Mouse (Mus musculus) megakaryocyte, adult 5-6 weeks (primary cell): ENCODE data around the gene Ptpn21. TPM values are rescaled to one million over a fixed set of nuclear protein-coding genes. Genes with fewer than 3 reads are reported as not detected.

Experiments
- ATAC-seq: 2 replicates; pipeline ENCODE4 v1.8.0; 2016; ENCODE audit warnings: mild to moderate bottlenecking, inconsistent platforms; ENCODE audit not compliant: poor library complexity, severe bottlenecking
- total RNA-seq, 2 experiments: library from RNA; stranded (forward) in 1 of 2; stranded (reverse) in 1 of 2; fragments of 153-499, 151-499 nt in 1 of 2; fragments of 221-1000, 200-1000 nt in 1 of 2; gene quantifications; 2 replicates each; pipeline versions ENCODE4 v1.2.3 to v1.2.4; 2015 to 2017

Gene Ptpn21
- total RNA-seq (2015) (1.7 and 2.7 TPM in 2 replicates), total RNA-seq (2017) (1.1 and 1.6 TPM in 2 replicates)

DNA sequence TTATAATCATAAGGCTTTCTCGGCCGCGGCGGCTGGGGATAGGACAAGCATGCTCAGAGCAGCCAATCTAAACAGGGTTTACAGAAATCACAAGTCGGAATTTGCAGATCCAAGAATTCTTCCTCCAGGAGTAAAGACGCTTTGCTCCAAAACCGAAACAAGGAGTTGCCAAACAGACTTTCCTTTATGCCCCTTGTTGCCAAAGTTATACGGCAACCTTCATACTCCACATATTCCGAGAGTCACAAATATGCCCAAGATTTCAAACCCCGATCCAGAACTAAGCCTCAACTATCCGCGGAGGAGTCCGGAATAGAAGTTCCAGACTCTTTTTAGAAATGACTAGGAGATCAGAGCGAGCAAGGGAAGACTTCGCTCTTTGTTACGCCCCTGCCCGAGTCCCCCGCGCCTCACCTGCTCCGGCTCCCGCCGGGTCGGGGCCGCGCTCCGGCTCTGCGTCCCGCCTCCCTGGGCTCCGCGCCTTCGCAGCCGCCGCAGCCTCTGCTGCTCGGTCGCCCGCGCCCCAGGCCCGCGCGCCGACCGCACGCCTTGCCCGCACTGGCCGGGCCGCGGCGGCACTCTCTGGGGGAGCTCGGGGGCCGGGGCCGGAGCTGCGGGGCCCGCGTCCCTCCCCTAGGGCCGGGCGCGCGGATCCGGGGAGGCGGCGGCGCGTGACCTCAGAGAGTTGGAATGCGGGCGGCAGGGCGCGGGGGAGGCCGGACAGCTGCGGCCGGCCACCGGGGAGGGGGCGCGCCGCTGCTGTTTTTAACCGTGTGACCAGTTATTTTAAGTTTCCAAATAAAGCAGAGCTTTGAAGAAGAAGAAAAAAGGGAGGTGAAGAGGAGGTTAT lies at the start of gene Ptpn21:
Ptpn21 (minus strand) TSS at position 455 of the 850 bp plus-strand sequence.
- ATAC-seq: no peak

DNA sequence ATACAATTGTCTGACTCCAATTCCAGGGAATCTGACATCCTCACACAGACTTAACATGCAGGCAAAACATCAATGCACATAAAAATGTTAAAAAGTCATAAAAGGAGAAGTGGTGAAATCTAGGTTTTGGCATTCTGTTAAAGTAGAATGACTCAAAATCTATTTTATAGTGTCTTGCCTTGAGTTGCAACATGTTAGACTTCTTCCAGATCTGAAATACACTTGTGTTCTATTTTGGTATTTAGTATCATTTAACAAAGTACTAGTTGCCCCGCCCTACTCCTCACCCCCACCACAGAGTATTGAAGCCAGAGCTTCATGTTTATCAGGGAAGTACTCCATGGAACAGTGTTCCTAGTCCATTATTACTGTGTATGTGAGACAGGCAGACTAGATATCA lies 47.0 kb upstream of the Ptpn21 start:
- ATAC-seq: no peak

DNA sequence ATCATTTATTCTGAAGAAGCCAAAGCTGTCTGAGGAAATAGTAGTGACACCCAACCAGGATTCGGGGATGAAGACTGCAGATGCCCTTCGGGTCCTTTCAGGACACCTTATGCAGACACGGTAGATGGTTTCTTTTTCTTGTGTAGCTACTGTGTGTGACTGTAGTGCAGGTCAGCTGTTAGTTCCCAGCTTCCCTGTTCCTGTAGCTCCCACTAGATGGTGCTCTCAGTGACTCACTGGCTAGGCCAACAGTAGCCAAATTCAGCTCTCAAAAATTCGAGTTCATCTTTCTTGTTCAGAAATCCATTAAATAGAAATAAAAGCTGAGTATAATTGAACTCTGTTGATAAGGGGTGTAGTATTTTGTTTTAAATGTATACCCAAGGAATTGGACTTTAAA lies 41.9 kb upstream of the Ptpn21 start:
- ATAC-seq: peak; percentile 70

DNA sequence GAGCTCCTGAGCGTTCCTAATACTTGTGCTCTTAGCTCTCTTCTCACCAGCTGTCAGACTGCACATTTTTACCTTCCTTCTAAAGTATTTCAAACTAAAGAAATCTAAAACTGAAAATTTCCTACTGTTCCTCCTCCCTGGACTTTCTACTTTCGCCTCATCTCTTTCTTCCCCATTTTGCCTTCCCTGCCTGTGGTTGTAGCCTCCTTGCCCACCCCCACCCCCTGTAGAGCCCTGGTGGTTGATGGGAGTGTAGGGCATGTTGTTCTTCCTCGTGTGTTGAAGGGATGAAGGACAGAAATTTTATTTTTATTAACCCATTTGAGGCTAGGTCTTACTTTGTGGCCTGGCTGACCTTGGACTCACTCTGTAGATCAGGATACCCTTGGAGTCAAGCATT lies 40.3 kb upstream of the Ptpn21 start:
- ATAC-seq: peak; percentile 71

DNA sequence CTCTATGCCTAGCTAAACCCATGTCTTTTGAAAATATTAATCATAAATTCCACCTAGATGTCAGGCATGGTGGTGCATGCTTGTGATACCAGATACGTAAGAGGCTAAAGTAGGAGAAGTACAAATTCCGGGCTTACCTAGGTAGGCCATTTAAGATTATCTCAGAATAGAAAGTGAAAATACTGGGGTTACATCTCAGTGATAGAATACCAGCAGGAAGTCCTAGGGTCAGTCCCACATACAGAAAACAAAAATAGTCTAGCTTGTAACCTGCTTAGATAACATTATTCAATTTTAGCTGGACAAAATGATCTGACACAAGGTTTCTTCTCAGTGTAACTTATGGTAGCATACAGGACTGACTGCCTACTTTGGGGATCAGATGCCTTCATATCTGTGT lies 29.0 kb upstream of the Ptpn21 start:
- no peak for ATAC-seq

DNA sequence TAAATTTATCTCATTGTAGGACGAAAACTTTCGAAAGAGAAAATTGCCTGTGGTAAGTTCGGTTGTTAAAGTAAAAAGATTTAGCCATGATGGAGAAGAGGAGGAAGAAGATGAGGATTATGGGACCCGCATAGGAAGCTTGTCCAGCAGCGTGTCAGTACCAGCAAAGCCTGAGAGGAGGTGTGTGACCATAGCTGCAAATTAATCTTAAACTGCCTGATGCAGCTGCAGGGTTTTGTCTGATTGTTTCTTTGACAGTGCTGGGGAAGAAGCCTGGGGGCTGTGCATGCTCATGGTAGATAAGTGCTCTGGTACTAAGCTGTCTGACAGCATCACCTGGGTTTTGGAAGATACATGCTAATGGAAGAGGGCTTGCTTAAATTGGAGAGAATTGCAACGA lies 22.5 kb upstream of the Ptpn21 start:
- ATAC-seq: no peak

DNA sequence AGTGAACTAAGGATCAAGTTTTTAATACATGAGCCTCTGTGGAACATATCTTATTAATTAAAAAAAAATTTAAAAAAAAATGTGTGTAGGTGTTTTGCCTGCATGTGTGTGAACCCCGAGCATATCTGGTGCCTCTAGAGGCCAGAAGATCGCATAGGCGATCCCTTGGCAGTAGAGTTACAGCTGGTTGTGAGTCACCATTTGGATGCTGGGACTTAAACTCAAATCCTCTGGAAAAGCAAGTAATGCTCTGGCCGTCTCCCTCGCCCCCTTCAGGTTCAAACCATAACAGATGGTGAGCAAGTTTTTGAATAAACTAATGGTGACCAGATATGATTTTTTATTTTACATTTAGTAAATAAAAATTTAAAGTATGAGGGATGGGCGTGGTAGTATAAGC lies 20.4 kb upstream of the Ptpn21 start:
- ATAC-seq: no peak

DNA sequence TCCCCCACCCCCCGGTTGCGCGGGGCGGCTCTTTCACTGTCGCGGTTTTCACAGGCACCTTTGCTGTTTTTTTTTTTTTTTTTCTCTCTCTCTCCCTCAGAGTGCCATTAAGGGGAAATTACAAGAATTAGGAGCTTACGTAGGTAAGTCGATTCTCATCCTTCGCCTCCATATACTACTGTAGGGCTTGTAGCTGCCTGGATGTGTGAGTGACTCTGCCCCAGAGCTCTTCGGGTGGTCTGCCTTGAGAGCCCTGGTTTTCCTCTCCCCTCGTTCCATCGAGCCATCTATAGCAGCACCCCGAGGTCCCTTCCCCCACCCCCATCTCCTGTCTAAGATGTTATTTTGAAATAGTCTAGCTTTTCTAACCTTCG lies 10.2 kb upstream of the Ptpn21 start:
- no peak for ATAC-seq

DNA sequence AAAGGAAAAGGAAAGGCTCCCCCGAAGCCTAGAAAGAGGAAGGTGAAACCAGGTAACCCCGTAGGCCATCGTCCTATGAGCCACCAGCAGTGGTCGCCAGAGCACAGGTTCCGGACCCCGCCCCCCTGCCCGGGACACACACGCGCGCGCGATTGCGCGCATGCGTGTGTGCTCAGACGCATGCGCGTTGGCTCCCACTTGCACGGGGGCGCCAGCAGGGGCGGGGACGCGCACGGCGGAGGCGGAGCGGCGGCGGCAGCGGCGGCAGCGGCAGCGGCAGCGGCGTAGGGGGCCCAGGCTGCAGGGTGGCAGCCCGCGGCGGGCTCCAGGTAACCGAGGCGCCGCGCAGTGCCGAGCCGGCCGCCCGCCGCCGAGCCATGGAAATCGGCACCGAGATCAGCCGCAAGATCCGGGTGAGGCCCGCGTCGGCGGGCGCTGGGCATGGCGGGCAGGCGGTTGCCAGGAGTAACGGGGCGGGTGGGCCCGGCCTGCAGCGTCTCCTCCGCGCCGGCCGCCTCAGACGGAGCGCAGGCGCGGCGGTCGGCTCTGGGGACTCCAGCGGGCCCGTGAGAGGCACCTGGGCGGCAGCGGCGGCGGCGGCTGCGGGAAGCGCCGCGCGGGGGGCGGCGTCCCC lies 9.7 kb upstream of the Ptpn21 start, which contains the start of gene Zc3h14:
Zc3h14 (plus strand) TSS at position 219 of the 634 bp plus-strand sequence.
- peak; percentile 88 for ATAC-seq

DNA sequence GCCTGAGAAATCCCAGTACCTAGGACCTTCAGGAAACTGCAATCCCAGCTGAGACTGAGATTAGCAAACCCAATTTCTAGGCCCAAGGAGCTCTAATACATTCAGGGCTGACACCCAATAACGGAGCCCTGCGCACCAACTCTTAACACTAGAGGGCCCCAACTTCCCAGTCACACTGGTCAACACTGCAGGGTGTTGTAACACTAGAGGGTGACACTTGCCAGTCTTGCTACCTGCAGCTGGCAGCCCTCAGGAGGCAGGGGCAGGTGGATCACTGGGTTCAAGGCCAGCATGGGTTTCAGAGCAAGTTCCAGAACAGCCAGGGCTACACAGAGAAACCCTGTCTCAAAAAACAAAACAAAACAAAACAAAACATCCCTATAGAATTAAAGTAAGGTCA lies 8.9 kb upstream of the Ptpn21 start:
- ATAC-seq: peak; percentile 85

DNA sequence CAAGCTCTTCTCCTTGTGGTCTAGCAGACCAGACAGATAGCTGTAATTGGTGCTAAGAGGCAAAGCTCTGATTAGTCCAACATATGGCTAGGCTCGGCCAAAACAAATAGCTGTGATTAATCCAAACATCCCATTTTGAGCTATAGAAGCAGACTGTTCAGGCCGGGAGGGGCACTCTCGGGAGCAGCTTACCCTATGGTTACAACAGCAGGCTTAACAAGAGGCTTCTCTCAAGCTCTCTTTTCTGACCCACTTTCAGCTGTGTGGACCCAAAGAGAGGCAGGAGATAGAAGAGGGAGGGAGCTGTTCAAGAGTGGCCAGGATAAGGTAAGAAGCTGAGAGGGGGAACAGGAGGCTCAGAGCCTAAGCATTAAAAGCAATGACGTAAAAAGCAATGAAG lies 8.4 kb upstream of the Ptpn21 start:
- ATAC-seq: no peak

DNA sequence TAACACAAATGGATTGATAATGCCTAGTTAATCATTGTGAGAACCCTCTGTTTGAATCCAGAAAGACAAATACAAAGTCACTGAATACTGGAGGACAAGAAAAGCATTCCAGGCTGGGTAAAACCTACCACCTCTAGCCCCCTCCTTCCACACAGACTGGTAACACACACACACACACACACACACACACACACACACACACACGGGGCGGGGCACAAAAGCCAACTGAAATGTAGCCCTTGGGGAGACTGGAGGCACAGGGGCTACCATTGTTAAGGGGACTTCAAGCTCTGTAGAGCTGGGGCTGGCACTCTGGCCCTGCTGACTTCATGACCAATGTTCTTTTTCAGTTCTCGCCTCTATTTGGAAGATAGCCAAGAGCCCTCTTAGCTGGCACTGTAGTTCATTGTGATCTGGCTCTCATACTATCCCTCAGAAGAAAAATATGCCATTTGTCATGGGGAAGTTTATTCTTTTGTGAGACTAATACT lies 3.9 kb upstream of the Ptpn21 start:
- no peak for ATAC-seq

DNA sequence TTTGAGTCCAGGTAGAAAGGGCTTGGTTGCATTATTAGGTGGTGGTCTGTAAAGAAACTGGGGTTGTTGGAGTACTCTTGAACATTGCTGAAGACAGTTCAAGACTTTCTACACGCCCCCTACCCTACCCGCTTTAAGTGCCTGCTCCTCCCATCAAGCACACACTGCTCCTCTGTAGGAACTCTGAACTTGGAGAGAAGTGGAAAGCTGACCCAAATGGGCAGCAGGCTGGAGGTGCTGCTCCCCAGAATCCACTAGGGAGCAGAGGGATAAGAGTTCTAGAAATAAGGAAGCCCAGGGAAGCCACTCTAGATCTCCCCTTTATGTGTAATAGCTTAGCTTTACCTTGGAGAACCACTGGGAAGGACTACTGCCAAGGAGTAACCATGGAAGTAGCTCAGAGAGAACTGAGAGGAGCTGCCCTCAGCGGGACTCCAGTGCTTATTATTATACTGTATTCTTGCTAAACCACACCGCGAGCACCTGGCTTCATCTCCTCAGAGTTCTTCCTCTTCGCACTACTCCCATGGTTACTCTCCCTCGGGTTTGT lies 671 bp upstream of the Ptpn21 start:
- ATAC-seq: no peak

DNA sequence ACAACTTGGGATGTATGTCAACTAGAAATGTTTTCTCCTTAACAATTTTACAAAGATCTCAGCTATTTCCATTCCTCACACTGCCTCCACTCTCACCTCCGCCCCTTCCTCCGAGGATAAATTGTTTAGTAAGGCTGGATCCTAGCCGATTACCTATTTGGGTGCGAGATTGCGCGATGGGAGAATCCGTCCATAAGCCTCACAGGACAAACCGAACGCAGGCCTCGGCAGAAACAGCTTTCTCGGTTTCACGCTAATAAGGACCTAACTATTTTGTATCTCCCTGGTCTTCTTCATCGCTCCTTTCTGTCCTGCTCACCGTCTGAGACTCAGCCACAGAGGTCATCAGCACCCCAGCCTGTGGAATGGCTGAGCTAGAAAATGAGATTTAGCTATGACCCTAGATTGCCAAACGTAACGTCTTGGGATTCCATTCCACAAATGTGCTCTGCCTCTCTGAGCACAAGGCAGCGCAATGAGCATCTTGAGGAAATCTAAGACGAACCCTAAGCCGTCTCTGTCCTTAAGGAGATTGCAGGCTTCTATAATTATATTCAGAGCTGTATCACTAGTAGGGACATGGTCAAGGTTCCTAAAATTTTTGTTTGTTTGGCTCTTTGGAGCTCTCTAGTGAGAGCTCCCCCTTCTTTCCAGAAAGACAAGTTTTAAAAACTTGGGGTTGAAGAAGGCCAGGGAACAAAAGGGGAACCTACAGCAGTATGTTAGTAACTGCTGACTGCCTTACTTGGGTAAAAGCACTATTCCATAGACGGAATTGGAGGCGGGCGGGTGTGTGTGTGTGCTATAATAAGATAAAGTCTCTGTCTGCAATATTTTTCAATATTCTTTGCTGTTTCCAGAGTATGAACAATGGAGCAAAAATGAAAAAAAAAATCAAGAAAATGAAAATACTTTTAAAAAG lies 2.1 kb downstream of the Ptpn21 start:
- ATAC-seq: peak; percentile 7; the same call in 1 of the 2 replicates

DNA sequence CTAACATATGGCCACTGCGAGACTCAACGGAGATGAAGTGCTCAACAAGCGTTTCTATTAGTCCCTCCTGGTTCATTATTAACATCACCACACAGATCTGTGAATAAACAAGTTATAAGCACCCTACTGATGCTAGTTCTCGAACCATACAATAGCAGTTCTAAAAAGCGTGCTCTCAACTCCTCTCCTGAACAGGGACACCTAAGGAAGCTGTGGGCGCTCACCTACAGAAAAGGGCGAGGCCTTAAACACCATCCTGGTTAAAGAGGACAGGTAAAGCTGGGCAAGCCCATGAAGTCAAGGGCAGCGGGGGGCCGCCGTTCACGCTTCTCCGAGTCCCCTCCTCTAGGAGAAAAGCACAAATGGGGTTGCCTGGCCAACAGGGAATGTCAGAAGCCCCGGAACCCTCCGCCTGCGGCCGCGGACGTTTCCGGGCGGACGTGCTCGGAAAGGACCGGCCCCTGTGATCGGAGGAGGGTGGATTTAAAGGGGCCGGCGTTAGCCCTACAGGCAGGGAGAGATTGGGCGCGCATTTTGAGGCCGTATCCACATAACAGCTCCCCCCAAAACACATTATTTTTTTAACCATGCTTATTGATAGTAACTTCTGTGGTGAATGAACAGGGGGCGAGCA lies 2.8 kb downstream of the Ptpn21 start:
- peak; percentile 92 for ATAC-seq

DNA sequence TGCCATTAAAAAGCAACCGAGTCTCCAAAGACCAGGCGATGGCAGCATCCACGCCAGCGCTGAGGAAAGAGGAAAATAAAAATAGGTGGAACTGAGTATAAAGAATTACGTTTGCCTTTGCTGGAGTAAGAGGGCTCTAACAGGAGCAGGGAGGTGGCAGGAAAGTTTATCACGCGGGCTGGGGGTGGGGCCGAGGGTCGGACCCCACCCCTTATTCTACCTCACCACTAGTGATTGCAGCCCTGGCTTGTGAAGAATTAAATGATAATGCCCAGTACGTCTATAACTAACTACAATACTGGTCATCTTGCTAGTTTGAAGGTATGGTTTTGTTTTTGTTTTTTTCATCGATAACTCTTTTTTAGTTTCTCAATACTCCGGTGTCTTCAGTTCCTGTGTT lies 3.4 kb downstream of the Ptpn21 start:
- ATAC-seq: 0 out of 2 replicates have a peak, but pooled peaks have one; percentile 8

DNA sequence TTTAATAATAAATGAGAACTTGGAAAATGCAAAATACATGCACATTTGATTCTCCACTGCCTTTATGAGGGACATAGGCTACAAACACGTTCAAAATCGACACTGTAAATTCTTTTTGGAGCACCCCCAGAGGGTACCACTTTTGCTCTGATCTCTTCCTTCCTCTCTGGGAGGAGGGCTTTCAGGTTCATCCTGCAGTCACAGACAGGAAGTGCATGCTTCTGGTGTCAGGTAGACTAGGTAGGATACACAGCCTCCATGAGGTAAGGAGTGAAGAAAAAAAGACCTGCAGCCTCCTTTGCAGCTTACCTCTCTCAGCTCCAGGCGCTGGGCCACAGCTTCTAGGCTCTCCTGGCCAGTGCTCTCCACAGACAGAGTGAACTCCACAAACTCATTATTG lies 4.0 kb downstream of the Ptpn21 start:
- ATAC-seq: 0 out of 2 replicates have a peak, but pooled peaks have one; percentile 8

DNA sequence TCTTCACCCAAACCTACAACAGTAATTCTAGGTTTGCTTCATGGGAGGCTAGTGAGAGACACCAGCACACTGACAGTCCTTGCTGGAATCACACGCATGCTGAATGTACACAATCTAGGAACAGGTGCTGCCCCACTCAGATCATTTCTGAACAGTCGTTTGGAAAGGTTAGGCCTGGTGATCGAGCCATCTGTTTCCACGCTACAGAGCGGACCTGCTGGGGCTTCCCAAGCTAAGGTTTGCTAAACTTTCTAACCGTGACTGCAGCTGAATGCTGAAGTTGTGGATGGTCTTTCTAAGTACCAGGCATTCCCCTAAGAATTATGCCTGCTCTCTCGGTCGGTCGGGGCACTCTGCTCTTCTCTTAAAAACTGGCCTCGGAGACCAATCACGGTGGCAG lies 6.5 kb downstream of the Ptpn21 start:
- ATAC-seq: no peak

DNA sequence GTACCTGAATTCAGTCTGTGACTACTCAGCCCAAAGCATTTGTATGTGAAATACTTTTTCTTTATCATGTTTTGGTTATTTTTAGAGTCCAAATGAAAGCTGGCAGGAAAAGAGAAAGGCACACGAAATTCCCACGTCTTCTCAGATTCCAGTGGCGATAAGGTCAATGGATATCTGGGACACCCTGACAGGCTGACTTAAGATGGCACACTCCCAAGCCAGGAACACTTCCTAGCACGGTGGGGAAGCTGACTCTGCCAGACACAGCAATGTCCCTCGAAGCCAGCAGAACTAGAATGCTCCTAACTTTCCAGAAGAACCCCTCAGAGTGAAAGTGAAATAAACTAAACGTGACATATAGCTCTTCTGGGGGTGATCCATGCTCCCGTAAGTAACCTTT lies 10.0 kb downstream of the Ptpn21 start:
- no peak for ATAC-seq

DNA sequence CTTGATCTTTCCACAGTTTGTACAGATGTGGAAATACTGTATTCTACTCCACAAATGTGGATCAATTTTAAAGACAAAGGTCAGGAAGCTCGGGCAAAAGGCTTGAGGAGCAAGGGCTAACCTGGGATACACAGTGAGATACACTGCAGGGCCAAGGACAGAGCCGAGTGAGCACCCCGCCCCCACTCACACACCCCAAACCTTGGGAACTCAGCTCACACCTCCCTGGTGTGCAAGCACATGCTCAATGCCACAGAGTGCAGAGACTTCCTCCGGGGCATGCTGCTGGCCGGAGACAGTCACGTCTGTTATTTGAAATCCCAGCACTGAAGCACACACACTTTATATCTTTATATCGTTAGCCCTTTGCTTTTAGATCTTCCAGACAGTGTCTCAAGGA lies 11.1 kb downstream of the Ptpn21 start:
- no peak for ATAC-seq
